Mouse (Mus musculus) heart, embryonic 13.5 days (tissue): ENCODE data around the gene Gm4303. TPM values are rescaled to one million over a fixed set of nuclear protein-coding genes. Genes with fewer than 3 reads are reported as not detected.
"Not testable (repeated sequence)": the region's sequence is repeated elsewhere in the genome, so short reads cannot be mapped to it uniquely, and the experiment has no call there.

ENCODE experiments used
- ATAC-seq: fragments of 200-750 bp; cut with Nextera tagmentation; 2 replicates; pipeline ENCODE4 v1.8.0; 2017; ENCODE audit warnings: moderate TSS enrichment; ENCODE audit not compliant: insufficient number of reproducible peaks, low FRiP score, low TSS enrichment; ENCODE audit errors: extremely low read depth
- H3K27ac ChIP-seq: fragments of 300-500 bp; sonication (generic); replicated peaks from 2 replicates; pipeline ENCODE4 v1.5.1; 2015; ENCODE audit warnings: moderate library complexity, mild to moderate bottlenecking, inconsistent platforms
- H3K27me3 ChIP-seq: fragments of 300-500 bp; sonication (generic); replicated peaks from 2 replicates; pipeline ENCODE4 v1.6.1; 2015; ENCODE audit warnings: mild to moderate bottlenecking, inconsistent platforms
- H3K36me3 ChIP-seq: fragments of 300-500 bp; sonication (generic); 2 replicates; pipeline ENCODE4 v1.6.1; 2015; ENCODE audit warnings: mild to moderate bottlenecking, inconsistent platforms
- H3K4me1 ChIP-seq: fragments of 300-500 bp; sonication (generic); 2 replicates; pipeline ENCODE4 v1.6.1; 2015; ENCODE audit warnings: inconsistent platforms
- H3K4me2 ChIP-seq: fragments of 300-500 bp; sonication (generic); 2 replicates; pipeline ENCODE4 v1.6.1; 2015; ENCODE audit warnings: inconsistent platforms, mild to moderate bottlenecking, moderate library complexity
- H3K4me3 ChIP-seq: fragments of 300-500 bp; sonication (generic); 2 replicates; pipeline ENCODE4 v1.5.1; 2015; ENCODE audit warnings: moderate library complexity, mild to moderate bottlenecking, inconsistent platforms
- H3K9ac ChIP-seq: fragments of 300-500 bp; sonication (generic); 2 replicates; pipeline ENCODE4 v1.6.1; 2015; ENCODE audit warnings: inconsistent platforms, mild to moderate bottlenecking, moderate library complexity
- H3K9me3 ChIP-seq: fragments of 300-500 bp; sonication (generic); 2 replicates; pipeline ENCODE4 v1.6.1; 2016; ENCODE audit warnings: inconsistent platforms
- WGBS: fragments of 180-500 bp; shearing (Covaris S2); methylation state at CpG from one replicate; pipeline ENCODE4 v1.1.7; 2015; ENCODE audit warnings: mixed read lengths; 5-methylcytosine and 5-hydroxymethylcytosine counted together
- polyA plus RNA-seq: library from polyadenylated mRNA; unstranded; fragments of >200 nt; fragmentation: Nextera tagmentation; extraction: Ambion mirVana; gene quantifications from 2 replicates; pipeline ENCODE4 v1.2.1, GENCODE M21; 2015

Gm4303 gene
- not detected in 2 replicates for polyA plus RNA-seq

GRCm38 (mm10) chr10:100345672-100346071 lies at the start of gene Gm4303:
Gm4303 (plus strand) TSS chr10:100345972.
- not testable (repeated sequence) for H3K9me3 ChIP-seq, H3K9ac ChIP-seq, H3K4me2 ChIP-seq, H3K4me3 ChIP-seq, ATAC-seq, H3K27me3 ChIP-seq, H3K36me3 ChIP-seq, H3K4me1 ChIP-seq, H3K27ac ChIP-seq
- no CpG with 5 or more reads among the region's 3 CpGs for WGBS

GRCm38 (mm10) chr10:100296105-100296504 lies 49.7 kb upstream of the Gm4303 start:
- ATAC-seq = no peak
- Histone ChIP-seq H3K27ac (no peak overlapping the region), H3K27me3 (no peaks in the 10 kb centered on the region), H3K4me2 (no peak overlapping the region), H3K9ac (no peak overlapping the region), H3K4me3 (no peak overlapping the region), H3K36me3 (no peaks in the 10 kb centered on the region), H3K4me1 (no peaks in the 10 kb centered on the region), H3K9me3 (no peaks in the 10 kb centered on the region)
- 69% methylated on average over 2 of the region's 2 CpGs for WGBS

GRCm38 (mm10) chr10:100300106-100300505 lies 45.7 kb upstream of the Gm4303 start:
- H3K4me3 ChIP-seq, H3K27me3 ChIP-seq, H3K27ac ChIP-seq, H3K4me1 ChIP-seq, H3K4me2 ChIP-seq, H3K36me3 ChIP-seq, ATAC-seq, H3K9ac ChIP-seq: not testable (repeated sequence)
- H3K9me3 ChIP-seq = peaks cover 12% of the 10 kb centered on the region

- no CpG with 5 or more reads among the region's 2 CpGs for WGBS
- H3K36me3 ChIP-seq, H3K4me2 ChIP-seq, H3K9me3 ChIP-seq, H3K27me3 ChIP-seq, H3K4me3 ChIP-seq, H3K9ac ChIP-seq, H3K4me1 ChIP-seq, H3K27ac ChIP-seq, ATAC-seq: not testable (repeated sequence)
These were observed 10.4 kb upstream of the Gm4303 start, which contains the start of gene Gm4301 for GRCm38 (mm10) chr10:100335376-100335775. Gm4301 (plus strand) TSS chr10:100335676.

- H3K4me1 ChIP-seq, H3K9me3 ChIP-seq, H3K27me3 ChIP-seq, H3K4me3 ChIP-seq, ATAC-seq, H3K27ac ChIP-seq, H3K9ac ChIP-seq, H3K36me3 ChIP-seq, H3K4me2 ChIP-seq: not testable (repeated sequence)
- no CpG with 5 or more reads among the region's 3 CpGs for WGBS
These were observed 5.2 kb upstream of the Gm4303 start, which contains the start of gene Gm4302 for GRCm38 (mm10) chr10:100340536-100340935. Gm4302 (plus strand) TSS chr10:100340836.

GRCm38 (mm10) chr10:100350793-100351192 lies 5.0 kb downstream of the Gm4303 start, which contains the start of gene Gm4305:
Gm4305 (plus strand) TSS chr10:100351093.
- not testable (repeated sequence) for H3K27me3 ChIP-seq, H3K4me2 ChIP-seq, H3K36me3 ChIP-seq, H3K4me1 ChIP-seq, H3K9me3 ChIP-seq, H3K4me3 ChIP-seq, ATAC-seq, H3K27ac ChIP-seq, H3K9ac ChIP-seq
- no CpG with 5 or more reads among the region's 3 CpGs for WGBS

GRCm38 (mm10) chr10:100356841-100357240 lies 11.1 kb downstream of the Gm4303 start:
- not testable (repeated sequence) for H3K4me2 ChIP-seq, H3K4me1 ChIP-seq, H3K4me3 ChIP-seq, H3K9me3 ChIP-seq, H3K36me3 ChIP-seq, H3K27me3 ChIP-seq, H3K9ac ChIP-seq, ATAC-seq, H3K27ac ChIP-seq
- 48% methylated on average over 2 of the region's 2 CpGs for WGBS

GRCm38 (mm10) chr10:100361038-100361437 lies 15.3 kb downstream of the Gm4303 start, which contains the start of gene Gm4307:
Gm4307 (plus strand) TSS chr10:100361338.
- no CpG with 5 or more reads among the region's 3 CpGs for WGBS
- not testable (repeated sequence) for H3K27ac ChIP-seq, ATAC-seq, H3K27me3 ChIP-seq, H3K4me2 ChIP-seq, H3K4me1 ChIP-seq, H3K9me3 ChIP-seq, H3K4me3 ChIP-seq, H3K9ac ChIP-seq, H3K36me3 ChIP-seq

- not testable (repeated sequence) for H3K9me3 ChIP-seq, H3K27ac ChIP-seq, H3K4me3 ChIP-seq, H3K4me1 ChIP-seq, H3K36me3 ChIP-seq, H3K27me3 ChIP-seq, ATAC-seq, H3K4me2 ChIP-seq, H3K9ac ChIP-seq
- WGBS = no CpG with 5 or more reads among the region's 2 CpGs
These were observed 36.7 kb downstream of the Gm4303 start, which contains the start of gene Gm4312 for GRCm38 (mm10) chr10:100382460-100382859. Gm4312 (minus strand) TSS chr10:100382560.

Other genes starting within 250 kb of the Gm4303 start
- not detected in 2 replicates for gene Gm4301, start 10.3 kb upstream of the Gm4303 start, polyA plus RNA-seq
- gene Gm4302, start 5.1 kb upstream of the Gm4303 start, polyA plus RNA-seq = not detected in 2 replicates
- not detected in 2 replicates for gene Gm4305, start 5.1 kb downstream of the Gm4303 start, polyA plus RNA-seq
- not detected in 2 replicates for gene Gm4307, start 15.4 kb downstream of the Gm4303 start, polyA plus RNA-seq
- not detected in 2 replicates for gene Gm4312, start 36.6 kb downstream of the Gm4303 start, polyA plus RNA-seq
- gene Tmtc3, start 141.4 kb downstream of the Gm4303 start, polyA plus RNA-seq = 15.3 and 15.7 TPM in 2 replicates
- 2.3 TPM in 2 replicates for gene Cep290, start 141.6 kb downstream of the Gm4303 start, polyA plus RNA-seq
- gene 4930430F08Rik, start 244.5 kb downstream of the Gm4303 start, polyA plus RNA-seq = 6.6 and 8.7 TPM in 2 replicates
- not detected in 2 replicates for gene 1700017N19Rik, start 244.5 kb downstream of the Gm4303 start, polyA plus RNA-seq